Mouse (Mus musculus): Measurements from ENCODE around the gene Plscr5. TPM values are rescaled to one million over a fixed set of nuclear protein-coding genes. Genes with fewer than 3 reads are reported as not detected.
A peak's percentile ranks its signal among the peaks of the same experiment; 100 is the strongest.
"Not testable (repeated sequence)": the region's sequence is repeated elsewhere in the genome, so short reads cannot be mapped to it uniquely, and the experiment has no call there.

Gene Plscr5
- 0.15 TPM in 1 of 2 replicates, not detected in the other for polyA plus RNA-seq (2015; fragmentation: Nextera tagmentation; extraction: Ambion mirVana)

DNA sequence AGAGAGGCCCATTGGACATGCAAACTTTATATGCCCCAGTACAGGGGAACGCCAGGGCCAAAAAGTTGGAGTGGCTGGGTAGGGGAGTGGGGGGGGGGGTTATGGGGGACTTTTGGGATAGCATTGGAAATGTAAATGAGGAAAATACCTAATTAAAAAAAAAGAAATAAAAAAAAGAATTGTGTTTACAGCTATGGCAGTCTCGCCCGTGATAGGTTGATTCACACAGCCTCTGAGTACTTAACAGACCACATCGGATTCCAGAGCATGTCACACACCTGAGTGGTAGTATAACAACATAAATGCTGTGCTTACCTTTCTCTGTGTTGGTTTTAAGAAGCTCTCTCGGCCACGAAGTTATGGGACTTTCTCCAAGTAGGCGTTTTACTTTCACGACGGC is at the start of gene Plscr5:
Gene Plscr5, plus strand, starts transcription at position 301 of the 400 bp plus-strand sequence.
- H3K36me3 ChIP-seq; H3K4me1 ChIP-seq; H3K9me3 ChIP-seq; H3K27me3 ChIP-seq; ATAC-seq (ENCODE audit: low FRiP score, low read depth); H3K27ac ChIP-seq; H3K9ac ChIP-seq; H3K4me3 ChIP-seq; H3K4me2 ChIP-seq (replicated peaks): not testable (repeated sequence)
- WGBS, result 77% methylated on average over 9 of the region's 9 CpGs

- ATAC-seq (ENCODE audit: low FRiP score, low read depth), result peak; percentile 40; the same call in 1 of the 2 replicates
- WGBS, result 21% methylated on average over 7 of the region's 7 CpGs
- no peak overlapping the region for H3K27ac ChIP-seq
These were observed 45.0 kb upstream of the Plscr5 start for GRCm38 (mm10) chr9:92147555-92148248.

DNA sequence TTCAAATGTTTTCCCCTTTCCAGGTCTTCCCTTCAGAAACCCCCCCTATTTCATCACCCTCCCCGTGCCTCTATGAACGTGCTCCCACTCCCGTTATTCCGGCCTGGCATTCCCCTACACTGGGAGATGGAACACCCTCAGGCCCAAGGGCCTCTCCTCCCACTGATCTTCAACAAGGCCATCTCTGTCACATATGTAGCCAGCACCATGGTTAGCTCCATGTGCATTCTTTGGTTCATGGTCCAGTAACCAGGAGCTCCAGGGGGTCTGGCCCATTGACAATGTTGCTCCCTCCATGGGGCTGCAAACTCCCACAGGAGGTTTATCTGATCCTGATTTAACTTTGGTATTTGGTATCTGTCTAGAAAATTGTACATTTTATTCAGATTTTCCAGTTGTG is 30.5 kb upstream of the Plscr5 start:
- Histone ChIP-seq H3K4me3 (no peak overlapping the region), H3K27ac (no peak overlapping the region), H3K27me3 (no peaks in the 10 kb centered on the region), H3K4me1 (no peaks in the 10 kb centered on the region), H3K9ac (no peak overlapping the region), H3K36me3 (no peaks in the 10 kb centered on the region), H3K9me3 (no peaks in the 10 kb centered on the region), H3K4me2 (replicated peaks) (no peak overlapping the region)
- WGBS, result 96% methylated on average over 4 of the region's 4 CpGs
- ATAC-seq (ENCODE audit: low FRiP score, low read depth), result no peak

More at GRCm38 (mm10) chr9:92147555-92148248, 45.0 kb upstream of the Plscr5 start:
- Histone ChIP-seq H3K36me3 (no peaks in the 10 kb centered on the region), H3K9ac (no peak overlapping the region), H3K9me3 (no peaks in the 10 kb centered on the region), H3K4me1 (no peaks in the 10 kb centered on the region), H3K4me3 (no peak overlapping the region), H3K4me2 (replicated peaks) (no peak overlapping the region), H3K27me3 (no peaks in the 10 kb centered on the region)

DNA sequence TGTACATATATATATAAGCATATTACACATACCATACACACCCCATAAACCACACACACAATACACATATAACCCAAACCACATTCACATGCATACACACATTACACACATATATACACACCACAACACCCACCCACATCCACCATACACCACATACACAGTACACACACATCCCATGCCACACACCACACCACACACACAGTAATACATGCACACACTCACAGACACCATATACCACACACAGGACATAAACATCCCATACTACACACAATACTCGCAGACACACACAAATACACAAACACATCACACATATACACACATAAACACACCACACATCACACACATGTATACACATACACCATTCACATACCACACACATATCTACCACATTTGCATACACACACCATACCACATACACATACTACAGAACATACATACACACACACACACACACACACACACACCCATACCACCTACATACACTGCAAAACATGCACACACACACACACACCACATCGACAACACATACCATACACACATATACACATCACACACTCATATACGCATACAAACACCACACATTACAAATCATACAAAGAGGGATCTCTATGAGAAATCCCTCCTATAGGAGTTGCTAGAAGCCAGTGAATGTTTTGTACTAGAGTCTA is 19.3 kb upstream of the Plscr5 start:
- H3K9me3 ChIP-seq, result no peaks in the 10 kb centered on the region

DNA sequence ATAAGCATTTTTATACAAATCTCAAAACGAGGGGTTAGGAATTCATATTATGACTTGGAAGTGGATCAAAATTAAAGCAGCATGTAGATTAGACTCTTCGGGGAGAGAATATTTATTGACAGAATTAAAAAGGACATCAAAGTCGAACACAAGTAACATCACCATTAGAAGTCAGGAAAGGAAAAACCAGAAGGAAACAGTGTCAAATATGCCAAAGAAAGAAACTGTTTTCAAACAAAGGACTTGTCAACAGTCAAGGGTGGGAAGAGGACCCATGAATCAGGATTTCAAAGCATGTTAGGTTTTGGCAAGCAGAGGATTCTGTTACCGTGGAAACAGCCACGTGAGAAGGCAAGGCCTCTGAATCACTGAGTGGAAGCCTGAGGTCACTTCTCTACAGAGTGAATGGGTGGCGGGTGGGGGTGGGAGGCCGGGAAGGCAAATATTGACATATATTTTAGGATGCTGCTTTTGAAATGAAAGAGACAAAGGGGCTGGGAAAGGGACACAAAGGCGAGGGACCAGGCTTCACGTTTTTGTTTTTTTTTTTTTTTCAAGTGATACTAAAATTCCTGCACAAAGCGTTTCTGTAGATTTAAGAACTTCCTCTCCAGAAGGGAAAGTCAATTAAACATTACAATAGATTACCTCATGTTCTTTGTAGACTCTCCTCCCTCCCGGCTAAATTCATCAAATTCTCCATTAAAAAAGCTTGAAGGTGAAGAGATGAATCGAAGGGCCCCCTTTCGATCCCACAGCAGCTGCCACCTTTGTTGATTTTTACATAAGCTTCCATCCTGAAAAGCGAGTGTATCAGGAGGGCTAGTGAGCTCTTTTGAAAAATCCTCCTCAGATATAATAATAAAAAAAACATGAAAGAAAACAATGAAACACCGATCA is 18.3 kb upstream of the Plscr5 start:
- Histone ChIP-seq H3K27me3 (no peaks in the 10 kb centered on the region), H3K27ac (no peak overlapping the region), H3K9me3 (no peaks in the 10 kb centered on the region), H3K36me3 (no peaks in the 10 kb centered on the region), H3K9ac (no peak overlapping the region), H3K4me3 (no peak overlapping the region), H3K4me2 (replicated peaks) (no peak overlapping the region), H3K4me1 (no peaks in the 10 kb centered on the region)
- 63% methylated on average over 15 of the region's 15 CpGs for WGBS
- no peak for ATAC-seq (ENCODE audit: low FRiP score, low read depth)

More for the DNA sequence above, 19.3 kb upstream of the Plscr5 start:
- Histone ChIP-seq H3K36me3 (no peaks in the 10 kb centered on the region), H3K4me3 (no peak overlapping the region), H3K27me3 (no peaks in the 10 kb centered on the region), H3K4me2 (replicated peaks) (no peak overlapping the region), H3K4me1 (no peaks in the 10 kb centered on the region), H3K27ac (no peak overlapping the region), H3K9ac (no peak overlapping the region)
- ATAC-seq (ENCODE audit: low FRiP score, low read depth), result 0 out of 2 replicates have a peak, but pooled peaks have one; percentile 44
- 92% methylated on average over 3 of the region's 3 CpGs for WGBS

DNA sequence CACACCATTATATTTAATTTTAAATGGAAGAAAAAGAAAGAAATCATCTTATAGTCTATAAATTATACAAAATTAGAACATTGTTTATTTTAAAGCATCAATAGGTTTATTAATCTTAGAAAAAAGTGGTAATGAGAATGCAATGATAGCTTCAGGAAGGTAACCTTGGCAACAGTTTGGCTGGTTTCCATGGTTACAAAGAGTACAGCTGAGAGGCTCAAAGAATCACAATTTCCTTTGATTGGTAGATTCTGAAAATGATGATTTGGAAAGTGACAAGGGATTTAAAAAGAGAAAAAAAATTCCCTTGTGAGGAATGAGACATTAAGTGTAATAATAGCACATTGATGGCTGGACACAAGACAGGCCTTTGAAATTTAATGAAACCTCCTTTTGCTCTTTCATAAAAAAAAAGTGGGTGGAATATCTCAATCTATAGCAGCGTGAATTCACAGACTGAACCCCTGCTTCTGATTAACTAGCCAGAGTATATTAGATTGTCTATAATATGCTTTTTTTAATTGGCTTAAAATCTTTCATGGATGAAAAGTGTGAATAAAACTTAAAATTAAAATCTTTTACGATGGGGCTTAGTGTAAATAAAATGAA is 13.8 kb upstream of the Plscr5 start:
- no peak for ATAC-seq (ENCODE audit: low FRiP score, low read depth)
- Histone ChIP-seq H3K27ac (no peak overlapping the region), H3K4me1 (no peaks in the 10 kb centered on the region), H3K36me3 (no peaks in the 10 kb centered on the region), H3K27me3 (no peaks in the 10 kb centered on the region), H3K4me2 (replicated peaks) (no peak overlapping the region), H3K4me3 (no peak overlapping the region), H3K9ac (no peak overlapping the region), H3K9me3 (no peaks in the 10 kb centered on the region)
- 73% methylated on average over 2 of the region's 2 CpGs for WGBS

DNA sequence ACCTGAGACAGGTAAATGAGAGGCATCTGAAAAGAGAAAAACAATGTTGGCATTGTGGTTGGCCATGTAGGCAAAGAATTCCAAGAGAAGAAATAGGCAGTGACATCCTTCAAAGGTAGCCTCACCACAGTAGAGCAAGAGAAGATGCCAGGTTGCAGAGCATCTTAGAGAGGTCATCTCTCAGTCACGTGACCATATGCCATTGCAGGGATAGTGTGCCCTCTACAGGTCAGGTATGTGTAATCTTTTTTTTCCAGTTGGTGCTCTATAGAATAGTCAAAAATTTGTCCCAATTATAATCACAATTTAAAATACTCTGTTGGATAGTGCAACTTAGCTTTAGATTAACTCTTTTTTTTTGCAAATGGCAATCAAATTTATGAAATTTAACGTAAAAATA is 1.4 kb upstream of the Plscr5 start:
- no peak overlapping the region for H3K9ac ChIP-seq
- no peaks in the 10 kb centered on the region for H3K36me3 ChIP-seq
- no peaks in the 10 kb centered on the region for H3K27me3 ChIP-seq
- H3K4me3 ChIP-seq, result no peak overlapping the region
- no peak overlapping the region for H3K27ac ChIP-seq
- 83% methylated on average over 2 of the region's 2 CpGs for WGBS
- ATAC-seq (ENCODE audit: low FRiP score, low read depth), result no peak
- H3K4me2 ChIP-seq (replicated peaks), result no peak overlapping the region
- no peaks in the 10 kb centered on the region for H3K9me3 ChIP-seq
- no peaks in the 10 kb centered on the region for H3K4me1 ChIP-seq

DNA sequence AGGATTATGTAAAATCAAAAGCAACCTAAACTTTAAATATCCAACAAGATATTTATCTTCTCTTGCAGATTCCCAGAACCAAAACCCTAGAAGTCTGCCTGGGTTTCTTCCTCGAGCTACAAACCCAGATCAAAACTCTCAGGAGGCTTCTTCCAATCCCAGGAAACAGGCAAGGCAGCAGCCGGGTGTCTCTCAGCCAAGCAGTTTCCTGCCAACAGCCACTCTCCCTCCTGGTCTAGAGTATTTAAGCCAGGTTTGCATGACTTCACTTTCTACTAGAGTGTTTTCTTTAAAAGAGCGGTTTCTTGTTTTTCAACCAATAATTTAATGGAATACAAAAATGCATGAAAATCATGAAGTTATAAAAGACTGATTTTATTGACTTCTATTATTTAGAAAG is 5.7 kb downstream of the Plscr5 start:
- no peak overlapping the region for H3K9ac ChIP-seq
- no peaks in the 10 kb centered on the region for H3K4me1 ChIP-seq
- no peak overlapping the region for H3K4me3 ChIP-seq
- ATAC-seq (ENCODE audit: low FRiP score, low read depth), result no peak
- no peak overlapping the region for H3K27ac ChIP-seq
- H3K4me2 ChIP-seq (replicated peaks), result no peak overlapping the region
- no peaks in the 10 kb centered on the region for H3K27me3 ChIP-seq
- 47% methylated on average over 3 of the region's 3 CpGs for WGBS
- no peaks in the 10 kb centered on the region for H3K36me3 ChIP-seq
- H3K9me3 ChIP-seq, result no peaks in the 10 kb centered on the region

GRCm38 (mm10) chr9:92199564-92199963 is 6.8 kb downstream of the Plscr5 start:
- H3K9ac ChIP-seq, result no peak overlapping the region
- no peaks in the 10 kb centered on the region for H3K9me3 ChIP-seq
- WGBS, result 73% methylated on average over 5 of the region's 5 CpGs
- H3K4me2 ChIP-seq (replicated peaks), result no peak overlapping the region
- no peak for ATAC-seq (ENCODE audit: low FRiP score, low read depth)
- no peaks in the 10 kb centered on the region for H3K36me3 ChIP-seq
- H3K4me3 ChIP-seq, result no peak overlapping the region
- H3K27ac ChIP-seq, result no peak overlapping the region
- H3K27me3 ChIP-seq, result no peaks in the 10 kb centered on the region
- no peaks in the 10 kb centered on the region for H3K4me1 ChIP-seq

DNA sequence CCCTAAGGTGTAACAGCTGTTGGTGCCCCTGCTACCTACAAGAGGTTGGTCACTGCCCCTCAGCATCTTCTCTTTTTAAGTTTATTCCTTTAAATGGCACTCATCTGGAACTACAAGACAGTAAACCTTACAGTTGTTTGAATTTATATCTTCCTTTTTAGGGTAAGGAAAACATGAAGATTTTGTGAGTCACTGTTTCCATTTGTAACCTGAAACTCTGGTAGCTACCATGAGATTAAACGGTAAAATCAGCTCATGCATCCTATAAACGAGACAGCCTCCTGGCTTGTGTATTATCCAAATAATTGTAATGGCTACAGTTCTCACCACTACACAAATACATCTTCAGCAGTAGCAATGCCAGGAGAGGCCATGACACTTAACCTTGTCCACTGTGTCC is 11.7 kb downstream of the Plscr5 start:
- 23% methylated on average over 2 of the region's 2 CpGs for WGBS
- Histone ChIP-seq H3K27ac (no peak overlapping the region), H3K4me2 (replicated peaks) (no peak overlapping the region)

GRCm38 (mm10) chr9:92207307-92207706 is 14.6 kb downstream of the Plscr5 start:
- Histone ChIP-seq H3K4me2 (replicated peaks) (no peak overlapping the region), H3K9ac (no peak overlapping the region), H3K9me3 (no peaks in the 10 kb centered on the region), H3K4me1 (no peaks in the 10 kb centered on the region), H3K36me3 (no peaks in the 10 kb centered on the region), H3K4me3 (no peak overlapping the region), H3K27ac (no peak overlapping the region), H3K27me3 (no peaks in the 10 kb centered on the region)
- WGBS, result 44% methylated on average over 4 of the region's 4 CpGs
- no peak for ATAC-seq (ENCODE audit: low FRiP score, low read depth)

More for the DNA sequence above, 11.7 kb downstream of the Plscr5 start:
- no peak for ATAC-seq (ENCODE audit: low FRiP score, low read depth)
- Histone ChIP-seq H3K36me3 (no peaks in the 10 kb centered on the region), H3K27me3 (no peaks in the 10 kb centered on the region), H3K9me3 (no peaks in the 10 kb centered on the region), H3K4me1 (no peaks in the 10 kb centered on the region), H3K4me3 (no peak overlapping the region), H3K9ac (no peak overlapping the region)

- no peak overlapping the region for H3K4me3 ChIP-seq
- no peaks in the 10 kb centered on the region for H3K27me3 ChIP-seq
- WGBS, result 80% methylated on average over 8 of the region's 8 CpGs
- H3K36me3 ChIP-seq, result no peaks in the 10 kb centered on the region
- ATAC-seq (ENCODE audit: low FRiP score, low read depth), result no peak
- H3K9me3 ChIP-seq, result no peaks in the 10 kb centered on the region
- H3K27ac ChIP-seq, result no peak overlapping the region
- H3K9ac ChIP-seq, result no peak overlapping the region
- H3K4me1 ChIP-seq, result no peaks in the 10 kb centered on the region
- H3K4me2 ChIP-seq (replicated peaks), result no peak overlapping the region
These were observed 15.0 kb downstream of the Plscr5 start for GRCm38 (mm10) chr9:92207757-92208156.
